Mouse (Mus musculus) thymus, postnatal 14 days (tissue): ENCODE measurements around the gene Odc1.
"Not testable (repeated sequence)": the region's sequence is repeated elsewhere in the genome, so short reads cannot be mapped to it uniquely, and the experiment has no call there.

Source experiments
- DNase-seq: peaks from one replicate; pipeline ENCODE4 v3.0.0; 2021

Gene Odc1

GRCm38 (mm10) chr12:17544209-17545106 is at the start of gene Odc1:
Odc1 (plus strand) TSS chr12:17544794.
- peak; percentile 100 for DNase-seq

- DNase-seq: peak; percentile 1
These were observed 49.8 kb upstream of the Odc1 start for GRCm38 (mm10) chr12:17494809-17495208.

- DNase-seq: peak; percentile 2
These were observed 48.6 kb upstream of the Odc1 start for GRCm38 (mm10) chr12:17495858-17496451.

GRCm38 (mm10) chr12:17505620-17506074 is 38.9 kb upstream of the Odc1 start:
- DNase-seq: peak; percentile 73

- DNase-seq: peak; percentile 44
These were observed 38.2 kb upstream of the Odc1 start for GRCm38 (mm10) chr12:17506117-17506993.

GRCm38 (mm10) chr12:17506994-17507542 is 37.5 kb upstream of the Odc1 start:
- DNase-seq: peak; percentile 20

- peak; percentile 1 for DNase-seq
These were observed 35.3 kb upstream of the Odc1 start for GRCm38 (mm10) chr12:17509310-17509709.

- DNase-seq: peak; percentile 6
These were observed 34.4 kb upstream of the Odc1 start for GRCm38 (mm10) chr12:17510158-17510557.

- no peak for DNase-seq
These were observed 33.6 kb upstream of the Odc1 start for GRCm38 (mm10) chr12:17511019-17511418.

- no peak for DNase-seq
These were observed 15.4 kb upstream of the Odc1 start for GRCm38 (mm10) chr12:17529180-17529579.

GRCm38 (mm10) chr12:17529726-17530125 is 14.9 kb upstream of the Odc1 start:
- DNase-seq: no peak

GRCm38 (mm10) chr12:17530825-17531224 is 13.8 kb upstream of the Odc1 start:
- DNase-seq: no peak

GRCm38 (mm10) chr12:17536222-17536621 is 8.4 kb upstream of the Odc1 start:
- DNase-seq: no peak

GRCm38 (mm10) chr12:17537147-17537546 is 7.4 kb upstream of the Odc1 start:
- DNase-seq: no peak

GRCm38 (mm10) chr12:17538087-17538486 is 6.5 kb upstream of the Odc1 start:
- no peak for DNase-seq

- no peak for DNase-seq
These were observed 5.6 kb upstream of the Odc1 start for GRCm38 (mm10) chr12:17539041-17539440.

GRCm38 (mm10) chr12:17540040-17540552 is 4.5 kb upstream of the Odc1 start:
- DNase-seq: no peak

GRCm38 (mm10) chr12:17545107-17545571 is 545 bp downstream of the Odc1 start:
- no peak for DNase-seq

- no peak for DNase-seq
These were observed 1.3 kb downstream of the Odc1 start for GRCm38 (mm10) chr12:17545884-17546283.

- DNase-seq: not testable (repeated sequence)
These were observed 3.0 kb downstream of the Odc1 start for GRCm38 (mm10) chr12:17547552-17547951.

- DNase-seq: no peak
These were observed 3.9 kb downstream of the Odc1 start for GRCm38 (mm10) chr12:17548505-17548904.

- not testable (repeated sequence) for DNase-seq
These were observed 4.8 kb downstream of the Odc1 start for GRCm38 (mm10) chr12:17549421-17549820.
